Mouse (Mus musculus): ENCODE measurements around the gene Atp6v0a1.

- no peak for TF ChIP-seq CTCF (IDR thresholded peaks at IDR 0.05; ENCODE audit: low read depth, low read length)
- no peak for TF ChIP-seq POLR2A (IDR thresholded peaks at IDR 0.05; ENCODE audit: extremely low read depth, insufficient read depth, low read length)
Measured at GRCm38 (mm10) chr11:101110708-101111107, 101.5 kb downstream of the Atp6v0a1 start.

Data from liver, adult 2 months (tissue).